Mouse (Mus musculus) olfactory bulb, adult 2 months (tissue): ENCODE data around the gene 4930451I11Rik.

ENCODE experiments used
- CTCF ChIP-seq: fragments of 200-500 bp; IDR thresholded peaks from 2 replicates; pipeline ENCODE4 v1.5.1; 2012; ENCODE audit warnings: low read depth, mild to moderate bottlenecking, low read length, moderate library complexity; ENCODE audit not compliant: insufficient read depth
- POLR2A ChIP-seq: fragments of 200-500 bp; IDR thresholded peaks from 2 replicates; pipeline ENCODE4 v1.6.1; 2012; ENCODE audit warnings: mild to moderate bottlenecking, low read depth, low read length, moderate library complexity; ENCODE audit not compliant: insufficient read depth

- TF ChIP-seq POLR2A, result no peak
- no peak for TF ChIP-seq CTCF
Measured at GRCm38 (mm10) chr7:126780971-126781635, 50.3 kb downstream of the 4930451I11Rik start, which contains the start of gene Tbx6.
